Mouse (Mus musculus) lung, postnatal 25 days (tissue): ENCODE measurements at regions not wholly inside any gene's neighbourhood (a gene's known extent, or its start where the extent isn't known, plus 50 kb on each side); places are given as distances from the start of the nearest gene placed in this dataset.

Source experiments
- DNase-seq: peaks from one replicate; pipeline ENCODE4 v3.0.0; 2022; ENCODE audit warnings: low spot score

DNA sequence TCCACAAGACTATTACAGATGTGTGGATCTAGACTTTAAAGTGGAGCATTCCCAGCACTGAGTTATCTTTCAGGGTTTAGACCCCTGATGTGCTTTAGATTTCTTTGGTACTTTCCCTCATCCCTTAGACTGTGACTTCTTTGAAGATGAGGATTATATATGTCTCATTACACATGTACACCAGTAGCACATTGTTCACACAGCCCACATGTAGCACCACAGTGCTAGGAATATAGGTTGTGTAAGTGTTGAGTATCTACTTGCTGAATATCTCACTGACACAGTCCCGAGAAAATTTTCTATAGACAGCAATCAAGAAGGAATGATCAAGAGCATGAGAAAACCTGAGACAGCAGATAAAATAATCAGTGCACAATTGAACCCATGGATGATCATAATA, 243.4 kb upstream of the Brinp1 start:
- no peak for DNase-seq

DNA sequence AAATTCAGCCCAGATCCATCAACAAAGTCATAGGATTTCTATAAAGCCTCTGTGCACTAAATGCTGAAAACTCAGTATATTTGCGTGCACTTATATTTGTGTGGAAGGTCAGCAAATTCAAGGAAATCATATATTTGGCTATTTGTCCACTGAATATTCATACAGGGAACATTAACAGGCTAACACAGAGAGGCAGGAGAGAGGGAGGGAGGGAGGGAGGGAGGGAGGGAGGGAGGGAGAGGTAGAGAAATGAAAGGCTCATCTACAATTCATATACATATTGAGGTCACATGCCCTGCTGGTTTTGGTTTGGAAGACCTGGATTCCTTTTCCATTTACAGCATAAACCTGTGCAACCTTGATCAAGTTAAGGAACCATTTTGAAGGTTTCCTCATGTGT, 241.9 kb upstream of the Brinp1 start:
- DNase-seq: no peak

DNA sequence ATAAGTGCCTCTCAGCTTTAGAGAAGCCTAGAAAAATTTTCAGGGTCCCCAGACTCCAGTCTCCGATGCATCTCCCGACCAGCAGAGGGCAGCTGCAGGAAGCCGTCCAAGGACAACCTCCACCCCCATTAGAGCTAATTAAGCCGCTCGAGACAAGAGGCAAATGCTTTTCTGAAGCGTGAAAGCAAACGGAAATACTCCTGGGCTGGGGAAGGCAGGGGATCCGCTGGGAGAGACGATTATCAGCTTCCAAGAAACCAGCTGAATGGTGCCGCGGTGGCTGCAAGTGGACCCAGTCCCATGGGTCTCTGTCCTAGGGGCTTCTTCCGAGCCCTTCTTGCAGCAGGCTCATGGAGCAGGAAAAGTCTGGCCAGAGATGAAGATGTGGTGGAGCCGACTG, 241.4 kb upstream of the Brinp1 start:
- peak; percentile 18 for DNase-seq
